Mouse (Mus musculus) mammary gland, adult 2 months (tissue): ENCODE results near the gene D10Wsu102e. TPM values are rescaled to one million over a fixed set of nuclear protein-coding genes. Genes with fewer than 3 reads are reported as not detected.

Source experiments
- polyA plus RNA-seq: library from polyadenylated mRNA; depleted of rRNA; stranded (reverse); fragments of >200 nt; gene quantifications from 2 replicates; pipeline ENCODE4 v1.2.3, GENCODE M21; 2012; ENCODE audit warnings: low replicate concordance; rRNA removed

Gene D10Wsu102e
- polyA plus RNA-seq = 0.23 and 0.42 TPM in 2 replicates

DNA sequence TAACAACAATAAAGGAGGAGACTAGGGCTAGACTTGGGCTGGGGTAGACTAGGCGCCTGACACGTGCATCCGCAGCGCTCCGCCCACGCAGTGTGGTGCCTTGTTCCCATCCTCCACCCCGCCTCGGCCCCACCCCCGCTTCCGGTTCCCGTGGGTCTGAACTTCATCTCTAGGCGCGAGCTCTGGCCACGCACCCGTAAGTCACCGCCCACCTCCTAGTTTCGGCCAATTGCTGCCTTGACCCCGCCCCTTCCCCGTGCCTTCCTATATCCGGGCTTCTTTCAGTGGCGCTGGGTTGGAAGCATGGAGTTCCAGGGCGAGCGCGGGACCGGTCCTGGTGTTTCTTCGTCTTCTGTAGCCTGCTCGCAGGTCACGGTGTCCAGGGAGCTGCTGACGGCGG is at the start of gene D10Wsu102e:
D10Wsu102e (plus strand) TSS at position 266 of the 400 bp plus-strand sequence.

DNA sequence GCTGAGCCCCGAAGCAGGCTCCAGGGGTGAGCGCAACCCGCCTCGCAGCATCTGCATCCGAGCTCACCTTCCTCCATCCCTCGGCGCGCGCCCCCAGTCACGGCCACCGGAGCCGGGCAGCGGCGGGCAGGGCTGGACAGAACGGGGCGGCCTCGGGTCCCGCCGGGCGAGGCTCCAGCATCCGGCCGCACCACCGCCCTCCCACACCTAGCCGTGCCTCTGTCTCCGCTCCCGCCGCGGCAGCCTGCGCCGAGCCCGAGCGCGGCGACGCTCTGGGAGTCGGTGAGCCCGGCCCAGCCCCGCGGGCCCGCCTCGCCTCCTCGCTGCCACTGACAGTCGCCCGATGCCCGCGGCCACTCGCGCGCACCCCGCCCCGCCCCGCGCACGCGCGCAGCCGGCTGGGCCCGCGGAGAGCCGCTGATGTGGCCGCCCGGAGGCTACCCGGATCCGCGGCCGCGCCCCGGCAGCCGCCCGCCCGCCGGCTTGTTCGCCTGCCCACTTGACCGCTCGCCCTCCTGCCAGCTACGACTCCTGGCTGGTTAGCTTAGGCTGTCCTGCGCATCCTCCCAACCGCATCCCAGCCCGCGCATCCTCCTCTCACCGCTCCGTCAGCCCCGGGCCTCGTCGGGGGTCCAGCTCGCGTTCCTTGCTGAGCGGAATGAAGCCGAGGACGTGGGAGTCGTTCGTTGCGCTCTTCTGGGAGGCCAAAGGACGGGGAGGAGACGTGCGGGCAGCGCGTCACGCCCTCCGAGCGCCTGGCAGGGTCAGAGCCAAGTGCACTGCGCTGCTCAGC is 22.7 kb upstream of the D10Wsu102e start, which contains the start of gene Slc41a2:
Slc41a2 (minus strand) TSS at position 724 of the 793 bp plus-strand sequence.

DNA sequence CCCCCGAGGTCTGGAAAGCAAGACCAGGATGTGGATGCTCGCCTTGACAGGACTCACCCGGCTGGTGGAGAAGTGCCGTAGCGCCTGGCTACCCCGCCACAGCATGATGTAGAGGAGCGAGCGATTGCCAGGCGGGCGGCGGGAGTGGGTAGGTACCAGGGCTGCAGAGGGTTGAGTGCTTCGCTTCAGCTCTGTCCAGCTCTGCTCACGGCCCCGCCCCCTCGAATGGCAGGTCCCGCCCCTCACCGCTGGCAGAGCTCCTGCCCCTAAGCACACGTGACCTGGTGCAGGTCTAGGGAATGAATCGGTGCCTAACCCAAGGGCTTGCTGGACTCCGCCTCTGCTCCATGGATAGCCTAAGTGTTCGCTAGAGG is 173.9 kb downstream of the D10Wsu102e start, which contains the start of gene Aldh1l2:
Aldh1l2 (minus strand) TSS at position 231 of the 374 bp plus-strand sequence.

Other genes starting within 250 kb of the D10Wsu102e start
- gene Slc41a2, start 22.3 kb upstream of the D10Wsu102e start, polyA plus RNA-seq = 2.8 and 4.8 TPM in 2 replicates
- gene Aldh1l2, start 173.9 kb downstream of the D10Wsu102e start, polyA plus RNA-seq = 0.81 and 0.93 TPM in 2 replicates
- 1.5 and 2.8 TPM in 2 replicates for gene Washc4, start 183.5 kb downstream of the D10Wsu102e start, polyA plus RNA-seq